Mouse (Mus musculus) ovary, adult 18-20 months (tissue): ENCODE data around the gene Gm10188.

Experiments
- DNase-seq: peaks from one replicate; pipeline ENCODE4 v3.0.0; 2022; ENCODE audit warnings: low spot score, mixed read lengths

The Gm10188 gene

GRCm38 (mm10) chr1:132229667-132230066 is at the start of gene Gm10188:
Gene Gm10188, minus strand, starts transcription at chr1:132229767.
- DNase-seq: no peak

- DNase-seq: peak; percentile 54
Observed at GRCm38 (mm10) chr1:132277124-132277523, 47.6 kb upstream of the Gm10188 start.

- no peak for DNase-seq
Observed at GRCm38 (mm10) chr1:132276694-132277093, 47.1 kb upstream of the Gm10188 start.

DNA sequence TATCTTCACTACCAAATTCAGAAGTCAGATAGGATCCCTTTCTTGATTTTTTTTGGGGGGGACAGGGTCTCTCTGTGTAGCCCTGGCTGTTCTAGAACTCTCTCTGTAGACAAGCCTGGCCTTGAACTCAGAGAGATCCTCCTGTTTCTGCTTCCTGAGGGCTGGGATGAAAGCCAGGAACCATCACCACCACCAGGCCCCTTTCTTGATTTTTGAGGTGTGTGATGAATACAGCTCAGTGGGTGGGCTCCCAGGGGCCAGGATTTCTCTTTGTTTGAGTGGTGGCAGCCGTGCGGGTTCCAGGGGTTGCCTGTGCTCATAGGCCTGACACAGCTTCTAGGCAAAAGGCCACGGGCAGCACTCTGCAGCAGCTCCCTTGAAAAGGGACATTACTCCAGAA is 41.7 kb upstream of the Gm10188 start:
- DNase-seq: no peak

- no peak for DNase-seq
Observed at GRCm38 (mm10) chr1:132268418-132269060, 39.0 kb upstream of the Gm10188 start.

DNA sequence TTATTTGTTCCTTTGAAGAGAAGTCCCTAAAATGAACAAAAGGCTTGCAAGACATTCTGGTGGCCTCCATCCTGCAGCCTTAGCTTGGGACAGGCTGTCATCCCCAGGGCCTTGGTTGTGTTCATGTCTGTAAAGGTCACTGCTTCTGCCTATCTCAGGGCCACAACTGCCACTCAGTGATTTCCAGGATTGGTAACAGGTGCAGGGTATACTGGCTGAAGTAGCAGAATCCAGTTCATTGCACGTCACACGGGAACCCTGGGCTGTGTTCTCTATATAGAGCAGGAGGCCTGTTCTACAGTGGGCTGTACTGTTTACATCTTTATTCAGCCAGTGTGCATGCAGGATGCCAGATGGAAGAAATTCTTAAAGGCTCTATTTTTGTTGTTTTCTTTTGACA is 38.4 kb upstream of the Gm10188 start:
- no peak for DNase-seq

DNA sequence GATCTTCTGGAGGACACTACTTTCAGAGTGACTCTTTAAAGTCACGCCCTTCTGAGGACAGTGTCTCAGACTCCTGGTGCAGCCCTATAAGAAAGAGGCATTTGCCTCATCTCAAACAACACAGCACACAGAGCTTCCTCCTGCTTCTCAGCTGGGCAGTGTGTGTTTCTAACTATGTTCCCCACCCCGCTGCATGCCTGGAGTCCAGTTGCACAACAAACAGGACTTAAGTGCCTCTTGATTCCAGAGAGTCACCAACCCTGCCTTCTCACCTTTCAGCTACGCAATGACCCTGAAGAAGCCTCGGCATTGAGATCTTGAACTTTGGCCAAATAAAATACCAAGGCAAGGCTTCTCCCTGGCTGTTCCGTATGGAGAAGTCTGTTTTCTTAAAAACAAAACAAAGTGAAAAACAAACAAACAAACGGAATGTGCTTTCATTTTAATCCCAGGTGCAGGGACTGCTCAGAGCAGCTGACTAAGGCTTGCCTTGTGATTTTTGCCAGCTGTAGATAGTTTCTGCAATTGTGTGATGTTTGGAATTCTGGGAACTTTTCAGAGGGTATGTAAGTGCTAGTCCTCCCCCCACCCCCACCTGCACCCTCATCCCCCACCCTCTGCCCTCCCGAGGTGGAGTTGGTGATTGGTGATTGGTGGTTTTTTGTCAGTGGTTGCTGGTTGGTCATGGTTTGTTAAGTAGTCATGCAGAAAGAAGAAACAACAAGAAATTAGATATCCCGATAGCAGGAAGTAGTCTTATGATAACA is 37.4 kb upstream of the Gm10188 start:
- DNase-seq: no peak

DNA sequence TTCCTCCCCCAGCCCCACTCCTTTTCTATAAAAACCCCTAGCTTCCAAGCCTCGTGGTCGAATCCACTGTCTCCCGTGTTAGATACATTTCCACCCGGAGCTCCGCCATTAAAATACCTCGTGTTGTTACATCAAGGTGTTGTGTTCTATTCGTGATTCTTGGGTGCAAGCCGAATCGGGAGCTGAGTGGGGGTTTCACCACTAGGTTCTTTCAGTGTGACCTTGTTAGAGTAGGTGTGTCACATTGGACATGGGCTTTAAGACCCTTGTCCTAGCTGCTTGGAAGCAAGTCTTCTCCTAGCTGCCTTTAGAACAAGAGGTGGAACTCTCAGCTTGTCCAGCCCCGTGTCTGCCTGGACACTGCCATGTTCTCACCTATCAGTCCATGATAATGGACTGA is 36.4 kb upstream of the Gm10188 start:
- DNase-seq: no peak

GRCm38 (mm10) chr1:132265211-132265859 is 35.8 kb upstream of the Gm10188 start:
- no peak for DNase-seq

GRCm38 (mm10) chr1:132264577-132264976 is 35.0 kb upstream of the Gm10188 start:
- no peak for DNase-seq

DNA sequence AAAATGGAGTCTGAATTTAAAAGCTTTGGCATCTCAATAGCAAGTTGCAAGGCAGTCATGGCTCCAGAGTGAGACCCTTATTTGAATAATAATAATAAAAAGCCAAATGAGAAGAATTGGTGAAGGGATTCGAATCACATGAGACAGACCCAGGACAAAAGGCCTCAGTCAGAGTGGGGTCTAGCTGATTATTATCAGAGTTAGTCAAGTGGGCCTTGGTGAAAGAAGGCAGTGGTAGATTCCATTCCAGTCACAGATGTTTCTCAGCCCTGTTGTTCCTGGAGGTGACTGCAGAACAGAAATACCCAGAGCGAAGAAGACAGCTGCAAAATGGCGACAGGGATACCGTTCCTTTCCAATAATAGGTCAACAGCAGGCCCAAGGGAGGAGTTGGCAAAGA is 34.1 kb upstream of the Gm10188 start:
- no peak for DNase-seq

GRCm38 (mm10) chr1:132261058-132261457 is 31.5 kb upstream of the Gm10188 start:
- DNase-seq: no peak

GRCm38 (mm10) chr1:132260331-132260730 is 30.8 kb upstream of the Gm10188 start:
- DNase-seq: no peak

- DNase-seq: no peak
Observed at GRCm38 (mm10) chr1:132254467-132254866, 24.9 kb upstream of the Gm10188 start.

- no peak for DNase-seq
Observed at GRCm38 (mm10) chr1:132246641-132247040, 17.1 kb upstream of the Gm10188 start.

DNA sequence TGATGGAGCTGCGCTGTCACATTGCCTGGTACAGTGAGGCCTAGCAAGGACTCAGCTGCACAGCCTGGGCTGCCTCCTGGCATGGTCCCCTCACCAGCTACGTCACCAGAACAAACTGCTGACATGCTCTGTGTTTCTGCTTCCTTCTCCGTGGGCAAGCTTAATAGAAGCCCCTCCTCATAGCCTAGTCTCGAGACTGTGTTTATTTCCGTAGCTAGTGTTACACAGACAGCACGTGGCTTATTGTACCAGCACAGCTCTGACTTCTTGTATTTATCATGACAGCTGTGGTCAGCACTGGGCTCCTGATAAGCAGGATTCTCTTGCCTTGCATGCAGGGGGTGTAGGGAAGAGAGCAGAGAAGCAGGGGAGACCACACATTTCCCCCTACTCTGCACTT is 16.6 kb upstream of the Gm10188 start:
- no peak for DNase-seq

DNA sequence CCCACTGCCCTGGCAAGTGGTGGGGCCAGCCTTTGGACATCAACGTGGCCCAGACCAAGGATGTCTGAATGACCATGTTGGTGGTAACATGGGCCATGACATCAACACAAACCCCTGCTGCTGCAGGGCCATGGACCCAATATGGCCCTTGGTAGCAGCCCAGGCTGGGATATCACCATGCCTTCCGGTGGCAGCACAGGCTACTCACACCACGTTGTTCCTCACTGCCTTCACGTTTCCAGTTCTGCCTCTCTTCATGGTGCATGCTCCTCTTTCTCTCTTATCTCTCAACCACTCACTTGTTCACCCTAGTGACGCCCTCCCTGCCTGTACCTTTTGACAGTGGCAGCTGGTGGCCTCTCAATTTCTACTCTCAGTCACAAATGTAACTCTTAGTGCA is 15.4 kb upstream of the Gm10188 start:
- no peak for DNase-seq

DNA sequence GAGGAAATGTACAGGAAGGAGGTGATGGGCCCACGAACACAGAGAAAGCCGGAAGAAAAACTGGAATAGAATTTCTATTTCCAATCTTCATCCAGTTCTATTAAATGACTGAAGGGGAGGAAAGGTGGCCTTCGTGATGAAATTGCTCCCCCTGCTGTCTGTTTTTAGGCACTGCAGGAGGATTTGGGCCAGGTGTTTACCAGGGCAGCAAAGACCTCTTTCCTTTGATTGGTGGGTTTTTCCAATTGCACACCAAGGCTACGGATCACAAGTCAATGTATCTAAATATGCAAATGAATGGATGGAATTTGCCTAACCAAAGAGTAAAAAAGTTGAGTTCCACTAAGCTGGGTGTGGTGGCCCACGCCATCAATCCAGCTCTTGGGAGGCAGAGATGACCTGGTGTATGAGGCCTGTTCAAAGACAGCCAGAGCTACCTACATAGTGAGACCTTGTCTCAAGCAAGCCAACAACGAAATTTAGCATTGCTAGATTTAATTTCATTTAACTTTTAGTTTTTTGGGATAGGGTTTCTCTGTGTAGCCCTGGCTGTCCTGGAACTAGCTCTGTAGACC is 8.1 kb upstream of the Gm10188 start:
- DNase-seq: no peak

DNA sequence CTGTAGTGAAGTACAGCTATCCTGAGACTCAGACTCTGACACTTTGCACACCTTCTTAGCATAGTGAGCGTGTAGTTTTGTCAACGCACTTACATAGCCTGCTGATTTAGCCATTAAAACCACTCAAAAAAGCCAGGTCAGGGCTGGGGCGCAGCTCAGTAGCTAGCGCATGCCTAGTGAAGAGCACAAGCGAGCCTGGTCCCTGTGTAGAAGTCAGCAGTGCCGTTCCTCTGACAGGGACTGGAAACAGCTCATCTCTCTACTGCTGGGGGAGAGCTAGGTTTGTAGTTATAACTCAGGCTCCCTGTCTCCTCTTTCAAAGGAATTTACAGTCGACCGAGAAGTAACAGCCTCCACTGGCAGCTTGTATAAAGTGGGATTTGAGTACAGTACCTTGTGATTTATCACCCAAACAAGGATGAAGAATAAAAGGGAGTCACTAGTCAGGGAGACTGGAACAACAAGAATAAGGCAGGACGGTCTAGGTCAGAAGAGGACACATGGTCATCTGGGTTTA is 5.2 kb upstream of the Gm10188 start:
- no peak for DNase-seq

DNA sequence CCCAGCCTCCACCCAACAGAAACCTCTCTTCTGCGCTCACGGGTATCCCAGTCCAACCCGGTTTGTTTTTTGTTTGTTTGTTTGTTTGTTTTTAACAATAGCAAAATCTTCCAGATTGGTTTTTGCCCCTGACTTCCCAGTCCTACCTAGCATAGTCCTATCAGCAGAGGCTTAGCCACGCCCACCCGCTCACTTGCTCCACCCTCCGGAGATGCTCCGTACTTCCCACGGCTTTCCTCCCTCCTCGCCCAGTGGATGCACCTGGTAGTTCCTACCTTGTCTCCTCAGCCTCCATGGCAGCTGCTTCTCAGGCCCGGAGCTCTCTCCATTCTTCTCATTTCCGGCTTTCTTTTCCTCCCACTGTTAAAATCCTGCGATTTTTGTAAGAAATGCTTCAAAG is 4.0 kb upstream of the Gm10188 start:
- no peak for DNase-seq

- no peak for DNase-seq
Observed at GRCm38 (mm10) chr1:132231470-132232274, 2.1 kb upstream of the Gm10188 start.
